Mouse (Mus musculus) hindbrain, embryonic 11.5 days (tissue): ENCODE data around the gene Gpr65. TPM values are rescaled to one million over a fixed set of nuclear protein-coding genes. Genes with fewer than 3 reads are reported as not detected.
A peak's percentile ranks its signal among the peaks of the same experiment; 100 is the strongest.

Source experiments
- ATAC-seq: fragments of 200-750 bp; cut with Nextera tagmentation; 2 replicates; pipeline ENCODE4 v1.8.0; 2017; ENCODE audit warnings: mild to moderate bottlenecking, moderate TSS enrichment, moderate library complexity; ENCODE audit not compliant: low FRiP score
- DNase-seq: peaks from one replicate; pipeline ENCODE4 v3.0.0-alpha.2; 2015; ENCODE audit warnings: low spot score
- H3K27ac ChIP-seq: fragments of 300-500 bp; sonication (generic); 2 replicates; pipeline ENCODE4 v1.5.1; 2014; ENCODE audit warnings: mild to moderate bottlenecking, low read depth, low read length
- H3K27me3 ChIP-seq: fragments of 300-500 bp; sonication (generic); 2 replicates; pipeline ENCODE4 v1.6.1; 2014; ENCODE audit warnings: mild to moderate bottlenecking, low read length, moderate library complexity, mixed read lengths; ENCODE audit not compliant: control insufficient read depth, insufficient read depth
- H3K36me3 ChIP-seq: fragments of 300-500 bp; sonication (generic); 2 replicates; pipeline ENCODE4 v1.6.1; 2014; ENCODE audit warnings: mild to moderate bottlenecking, low read length, moderate library complexity, mixed read lengths; ENCODE audit not compliant: control insufficient read depth, insufficient read depth
- H3K4me1 ChIP-seq: fragments of 300-500 bp; sonication (generic); replicated peaks from 2 replicates; pipeline ENCODE4 v1.6.1; 2014; ENCODE audit warnings: low read length, mixed read lengths; ENCODE audit not compliant: control insufficient read depth, insufficient read depth
- H3K4me2 ChIP-seq: fragments of 300-500 bp; sonication (generic); replicated peaks from 2 replicates; pipeline ENCODE4 v1.6.1; 2014; ENCODE audit warnings: mild to moderate bottlenecking, low read depth, low read length
- H3K4me3 ChIP-seq: fragments of 300-500 bp; sonication (generic); 2 replicates; pipeline ENCODE4 v1.5.1; 2014; ENCODE audit warnings: low read depth, low read length
- H3K9ac ChIP-seq: fragments of 300-500 bp; sonication (generic); 2 replicates; pipeline ENCODE4 v1.6.1; 2014; ENCODE audit warnings: low read depth, low read length
- H3K9me3 ChIP-seq: fragments of 300-500 bp; sonication (generic); 2 replicates; pipeline ENCODE4 v1.6.1; 2016; ENCODE audit warnings: low read length; ENCODE audit not compliant: control insufficient read depth
- WGBS: fragments of 180-500 bp; shearing (Covaris S2); extraction: QIAGEN DNeasy Blood & Tissue Kit; methylation state at CpG from one replicate; pipeline ENCODE4 v1.1.7; 2014; 5-methylcytosine and 5-hydroxymethylcytosine counted together
- polyA plus RNA-seq: library from polyadenylated mRNA; unstranded; fragments of >200 nt; fragmentation: Nextera tagmentation; extraction: Ambion mirVana; gene quantifications from 2 replicates; pipeline ENCODE4 v1.2.1, GENCODE M21; 2014

Gpr65 gene
- polyA plus RNA-seq, 1 experiment from 2014 or later: 1.5 TPM

DNA sequence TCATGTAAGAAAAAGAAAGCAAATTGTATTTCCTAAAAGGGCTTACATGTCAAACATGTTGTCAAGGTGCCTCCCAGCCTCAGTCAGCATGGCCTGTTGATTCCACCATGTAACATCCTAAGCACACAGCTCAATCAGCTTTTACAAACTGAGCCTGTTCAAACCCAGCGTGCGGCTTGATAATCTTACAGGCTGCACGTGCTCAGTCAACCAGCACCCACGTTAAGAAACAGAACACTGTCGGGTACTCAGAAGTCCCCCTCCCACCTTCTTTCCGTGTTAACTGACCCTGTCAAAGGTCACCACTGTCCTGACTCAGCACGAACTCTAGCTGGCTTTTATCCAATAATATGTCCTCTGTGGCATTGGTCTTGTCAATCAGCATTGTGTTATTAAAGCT, 4.0 kb downstream of the Gpr65 start:
- ATAC-seq (no peak), DNase-seq (no peak)
- no peak overlapping the region for H3K9ac ChIP-seq
- H3K36me3 ChIP-seq: no peaks in the 10 kb centered on the region
- no peak overlapping the region for H3K4me3 ChIP-seq
- no peak overlapping the region for H3K4me2 ChIP-seq
- 60% methylated on average over 7 of the region's 7 CpGs for WGBS
- no peaks in the 10 kb centered on the region for H3K27me3 ChIP-seq
- no peaks in the 10 kb centered on the region for H3K9me3 ChIP-seq
- H3K27ac ChIP-seq: no peak overlapping the region
- no peaks in the 10 kb centered on the region for H3K4me1 ChIP-seq

DNA sequence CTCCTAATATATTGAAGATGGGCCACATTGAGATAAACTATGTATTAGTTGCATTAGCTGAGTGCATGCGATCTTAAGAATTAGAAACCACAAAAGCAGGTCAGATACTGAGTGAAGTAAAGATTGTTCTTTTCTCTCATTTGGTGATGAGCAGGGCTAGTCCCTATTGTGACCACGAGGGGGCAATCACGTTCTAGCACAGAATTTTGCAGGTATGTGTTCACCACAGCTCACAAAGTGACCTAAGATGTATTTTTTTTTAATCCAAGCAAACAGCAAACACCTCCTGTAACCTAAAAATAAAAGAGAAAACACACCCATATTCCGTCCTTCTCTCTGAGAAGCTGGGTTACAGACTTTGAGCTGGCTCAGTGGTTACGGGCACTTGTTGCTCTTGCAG, 12.1 kb downstream of the Gpr65 start:
- ATAC-seq (peak; percentile 33; the same call in 1 of the 2 replicates), DNase-seq (peak; percentile 78)
- H3K9ac ChIP-seq: no peak overlapping the region
- no peak overlapping the region for H3K27ac ChIP-seq
- no peak overlapping the region for H3K4me3 ChIP-seq
- no peaks in the 10 kb centered on the region for H3K36me3 ChIP-seq
- no peaks in the 10 kb centered on the region for H3K9me3 ChIP-seq
- H3K27me3 ChIP-seq: no peaks in the 10 kb centered on the region
- 39% methylated on average over 5 of the region's 5 CpGs for WGBS
- H3K4me1 ChIP-seq: no peaks in the 10 kb centered on the region
- H3K4me2 ChIP-seq: no peak overlapping the region

DNA sequence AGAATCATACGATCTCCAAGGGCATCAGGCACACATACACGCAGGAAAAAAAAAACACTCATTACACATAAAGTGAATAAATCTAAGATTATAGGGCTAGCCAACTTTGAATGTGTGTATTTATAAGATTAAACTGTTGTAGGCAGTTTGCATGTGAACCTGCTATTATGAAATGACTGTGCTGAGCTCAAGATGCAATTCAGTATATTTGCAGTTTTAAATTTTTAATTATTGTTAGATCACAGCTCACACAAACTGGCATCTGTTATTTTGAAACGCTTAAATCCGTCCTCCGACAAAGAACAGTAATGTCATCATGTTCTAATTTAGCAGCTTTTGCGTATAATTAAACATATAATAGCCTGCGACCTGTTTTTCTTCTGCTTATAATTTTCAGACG, 12.6 kb downstream of the Gpr65 start:
- Histone ChIP-seq H3K4me2 (no peak overlapping the region), H3K9ac (no peak overlapping the region), H3K4me3 (no peak overlapping the region), H3K27me3 (no peaks in the 10 kb centered on the region), H3K4me1 (no peaks in the 10 kb centered on the region), H3K9me3 (no peaks in the 10 kb centered on the region), H3K36me3 (no peaks in the 10 kb centered on the region), H3K27ac (no peak overlapping the region)
- 79% methylated on average over 8 of the region's 8 CpGs for WGBS
- DNase-seq (no peak), ATAC-seq (no peak)

DNA sequence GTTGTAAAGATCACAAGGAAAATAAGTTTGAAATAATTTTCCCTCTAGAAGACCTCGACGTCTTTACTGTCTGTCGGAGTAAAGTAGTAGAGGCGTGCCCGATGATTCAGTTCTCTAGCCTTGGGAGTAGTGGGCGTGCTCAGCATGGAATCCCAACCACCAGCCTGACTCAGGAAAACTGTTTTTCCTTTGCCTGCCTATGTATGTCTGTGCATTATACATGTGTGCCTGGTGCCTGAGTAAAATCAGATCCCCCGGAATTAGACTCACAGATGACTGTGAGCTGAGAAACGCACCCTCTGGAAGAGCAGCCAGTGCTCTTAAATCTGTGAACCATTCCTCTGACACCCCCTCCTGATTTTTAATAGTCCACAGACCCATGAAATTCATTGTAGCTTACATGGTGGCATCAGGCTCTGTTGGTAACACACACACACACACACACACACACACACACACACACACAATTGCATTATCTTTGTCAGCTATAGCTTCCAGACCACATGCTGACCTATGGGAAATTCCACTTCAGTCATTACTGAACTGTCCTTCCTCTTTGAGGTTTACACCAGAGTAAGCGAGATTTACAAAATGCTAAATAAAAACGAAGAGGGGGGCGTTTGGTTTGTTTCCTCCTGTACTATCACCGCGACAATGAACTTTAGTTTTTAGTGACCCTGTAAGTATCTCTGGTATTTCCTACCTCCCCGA, 14.5 kb downstream of the Gpr65 start:
- no peak overlapping the region for H3K4me2 ChIP-seq
- DNase-seq (no peak), ATAC-seq (no peak)
- H3K27ac ChIP-seq: no peak overlapping the region
- no peaks in the 10 kb centered on the region for H3K27me3 ChIP-seq
- WGBS: 86% methylated on average over 14 of the region's 14 CpGs
- no peak overlapping the region for H3K9ac ChIP-seq
- no peaks in the 10 kb centered on the region for H3K36me3 ChIP-seq
- H3K9me3 ChIP-seq: no peaks in the 10 kb centered on the region
- no peaks in the 10 kb centered on the region for H3K4me1 ChIP-seq
- no peak overlapping the region for H3K4me3 ChIP-seq

DNA sequence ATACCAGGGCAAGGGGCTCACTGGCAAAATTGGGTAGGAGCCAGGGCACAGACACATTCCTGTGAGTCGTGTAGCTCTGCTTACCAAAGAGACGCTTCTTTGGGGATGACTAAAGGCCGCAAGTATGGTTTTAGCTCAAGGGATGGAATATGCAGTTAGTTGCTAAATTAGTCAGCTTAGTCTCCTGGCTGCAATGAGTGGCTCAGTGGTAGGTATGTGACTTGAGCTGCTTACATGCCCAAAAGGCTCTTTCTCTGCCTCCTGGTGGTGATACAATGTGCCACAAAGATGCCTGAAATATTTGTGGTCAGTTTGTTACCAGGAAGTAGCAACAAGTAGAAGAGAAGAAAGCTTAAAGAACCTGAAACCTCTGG, 15.0 kb downstream of the Gpr65 start:
- no peaks in the 10 kb centered on the region for H3K27me3 ChIP-seq
- H3K4me3 ChIP-seq: no peak overlapping the region
- 79% methylated on average over 3 of the region's 3 CpGs for WGBS
- no peak for DNase-seq
- no peak overlapping the region for H3K27ac ChIP-seq
- ATAC-seq: no peak
- no peak overlapping the region for H3K4me2 ChIP-seq
- no peak overlapping the region for H3K9ac ChIP-seq
- no peaks in the 10 kb centered on the region for H3K9me3 ChIP-seq
- H3K36me3 ChIP-seq: no peaks in the 10 kb centered on the region
- H3K4me1 ChIP-seq: no peaks in the 10 kb centered on the region

DNA sequence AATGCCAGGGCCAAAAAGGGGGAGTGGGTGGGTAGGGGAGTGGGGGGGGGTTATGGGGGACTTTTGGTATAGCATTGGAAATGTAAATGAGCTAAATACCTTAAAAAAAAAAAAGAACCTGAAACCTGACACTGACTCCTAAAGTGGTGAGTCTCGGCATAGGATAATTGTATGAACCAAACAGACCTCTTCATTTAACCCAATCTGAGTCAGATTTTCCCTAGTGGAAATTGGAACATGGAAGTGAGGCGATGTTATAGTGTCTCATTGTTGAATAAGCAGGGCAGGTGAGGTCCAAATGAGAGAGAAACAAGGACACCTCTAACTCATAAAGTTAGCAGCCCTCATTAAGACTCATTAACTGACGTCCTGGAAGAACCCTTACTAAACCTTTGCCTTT, 16.0 kb downstream of the Gpr65 start:
- ATAC-seq (no peak), DNase-seq (no peak)
- no peak overlapping the region for H3K9ac ChIP-seq
- WGBS: 88% methylated on average over 3 of the region's 3 CpGs
- H3K27me3 ChIP-seq: no peaks in the 10 kb centered on the region
- H3K4me1 ChIP-seq: no peaks in the 10 kb centered on the region
- H3K4me3 ChIP-seq: no peak overlapping the region
- no peaks in the 10 kb centered on the region for H3K9me3 ChIP-seq
- H3K27ac ChIP-seq: no peak overlapping the region
- H3K4me2 ChIP-seq: no peak overlapping the region
- no peaks in the 10 kb centered on the region for H3K36me3 ChIP-seq

DNA sequence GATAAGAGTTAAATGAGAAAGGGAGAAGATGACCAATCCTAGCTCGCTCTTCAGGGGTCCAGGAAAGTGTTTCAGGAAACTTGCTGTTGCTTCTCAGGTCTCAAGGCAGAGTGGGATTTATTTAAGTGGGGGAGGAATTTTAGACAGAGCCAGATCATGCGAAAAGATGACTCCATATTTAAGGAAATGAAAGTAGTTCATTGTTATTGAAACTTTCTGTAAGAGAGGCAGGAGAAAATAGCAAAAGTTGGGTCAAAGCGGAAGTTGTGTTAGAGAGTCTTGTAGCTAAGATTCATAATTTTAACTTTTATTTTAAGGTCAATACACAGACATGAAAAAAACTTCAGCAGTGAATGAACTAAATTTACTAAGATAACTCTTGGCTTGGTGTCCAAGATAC, 22.0 kb downstream of the Gpr65 start:
- Histone ChIP-seq H3K4me1 (no peaks in the 10 kb centered on the region), H3K4me2 (no peak overlapping the region), H3K4me3 (no peak overlapping the region), H3K9ac (no peak overlapping the region), H3K27me3 (no peaks in the 10 kb centered on the region), H3K36me3 (no peaks in the 10 kb centered on the region), H3K27ac (no peak overlapping the region), H3K9me3 (no peaks in the 10 kb centered on the region)
- ATAC-seq (no peak), DNase-seq (no peak)
- WGBS: 89% methylated on average over 3 of the region's 3 CpGs

DNA sequence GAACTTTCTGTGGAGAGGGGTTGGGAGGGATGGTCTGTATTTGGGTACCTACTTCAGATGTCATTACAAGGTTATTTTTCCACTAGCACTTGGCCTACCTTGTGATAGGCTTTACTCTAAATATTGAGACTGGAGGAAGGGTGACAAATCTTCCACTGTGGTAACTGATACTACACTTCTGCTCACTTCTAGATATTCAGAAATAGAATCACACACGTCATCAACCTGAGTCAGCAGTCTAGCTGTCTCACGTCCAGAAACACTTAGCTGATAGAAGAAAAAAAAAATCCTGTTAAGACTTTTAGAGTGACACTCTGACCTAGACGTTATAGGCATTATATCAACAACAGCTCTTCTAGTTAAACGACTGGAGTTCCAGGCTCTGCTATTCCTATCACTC, 23.8 kb downstream of the Gpr65 start:
- DNase-seq: no peak
- 83% methylated on average over 4 of the region's 4 CpGs for WGBS
- ATAC-seq: no peak

DNA sequence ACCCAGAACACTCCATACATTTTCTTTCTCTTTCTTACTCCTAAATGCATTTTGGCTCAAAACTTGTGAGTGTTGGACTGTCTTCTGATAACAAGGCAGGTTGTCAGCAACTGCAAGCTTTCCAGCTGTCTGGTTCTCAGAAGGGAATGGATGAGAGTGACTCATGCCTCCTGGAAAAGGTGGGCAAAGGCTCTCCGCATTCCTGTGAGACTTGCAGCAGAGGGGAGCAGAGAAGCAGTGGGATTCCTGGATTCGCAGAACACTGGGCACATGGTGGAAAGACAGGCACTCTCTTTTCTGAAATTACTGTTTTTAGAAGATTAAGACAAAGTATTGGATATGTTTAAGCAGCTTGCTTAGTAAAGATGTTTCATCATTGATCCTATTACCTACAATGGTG, 25.8 kb downstream of the Gpr65 start:
- Histone ChIP-seq H3K4me3 (no peak overlapping the region), H3K27me3 (no peaks in the 10 kb centered on the region), H3K27ac (no peak overlapping the region), H3K9ac (no peak overlapping the region), H3K9me3 (no peaks in the 10 kb centered on the region), H3K4me1 (no peaks in the 10 kb centered on the region), H3K4me2 (no peak overlapping the region), H3K36me3 (no peaks in the 10 kb centered on the region)
- WGBS: 91% methylated on average over 2 of the region's 2 CpGs
- DNase-seq: no peak
- no peak for ATAC-seq

More for the DNA sequence above, 23.8 kb downstream of the Gpr65 start:
- no peak overlapping the region for H3K4me3 ChIP-seq
- no peaks in the 10 kb centered on the region for H3K4me1 ChIP-seq
- no peak overlapping the region for H3K9ac ChIP-seq
- no peak overlapping the region for H3K27ac ChIP-seq
- no peaks in the 10 kb centered on the region for H3K27me3 ChIP-seq
- H3K9me3 ChIP-seq: no peaks in the 10 kb centered on the region
- H3K36me3 ChIP-seq: no peaks in the 10 kb centered on the region
- no peak overlapping the region for H3K4me2 ChIP-seq
